Mouse (Mus musculus) intestine, embryonic 14.5 days (tissue): ENCODE results near the gene Adgre4. TPM values are rescaled to one million over a fixed set of nuclear protein-coding genes. Genes with fewer than 3 reads are reported as not detected.
A peak's percentile ranks its signal among the peaks of the same experiment; 100 is the strongest.
"Not testable (repeated sequence)": the region's sequence is repeated elsewhere in the genome, so short reads cannot be mapped to it uniquely, and the experiment has no call there.

ENCODE experiments used
- ATAC-seq: fragments of 200-750 bp; cut with Nextera tagmentation; replicated peaks from 2 replicates; pipeline ENCODE4 v1.8.0; 2017; ENCODE audit warnings: low read depth, moderate number of reproducible peaks, moderate TSS enrichment, moderate library complexity; ENCODE audit not compliant: low FRiP score, low TSS enrichment
- DNase-seq: peaks from one replicate; pipeline ENCODE4 v3.0.0-alpha.2; 2018; ENCODE audit warnings: low spot score
- H3K27ac ChIP-seq: fragments of 300-500 bp; sonication (generic); 2 replicates; pipeline ENCODE4 v1.5.1; 2014; ENCODE audit warnings: low read depth, mild to moderate bottlenecking, control low read depth
- H3K27me3 ChIP-seq: fragments of 300-500 bp; sonication (generic); replicated peaks from 2 replicates; pipeline ENCODE4 v1.6.1; 2014; ENCODE audit warnings: low read length, control low read depth; ENCODE audit not compliant: control insufficient read depth, insufficient read depth
- H3K36me3 ChIP-seq: fragments of 300-500 bp; sonication (generic); 2 replicates; pipeline ENCODE4 v1.6.1; 2014; ENCODE audit warnings: low read length, control low read depth; ENCODE audit not compliant: control insufficient read depth, insufficient read depth
- H3K4me1 ChIP-seq: fragments of 300-500 bp; sonication (generic); replicated peaks from 2 replicates; pipeline ENCODE4 v1.6.1; 2014; ENCODE audit warnings: low read length, control low read depth, mixed read lengths; ENCODE audit not compliant: control insufficient read depth, insufficient read depth
- H3K4me2 ChIP-seq: fragments of 300-500 bp; sonication (generic); 2 replicates; pipeline ENCODE4 v1.6.1; 2014; ENCODE audit warnings: low read length
- H3K4me3 ChIP-seq: fragments of 300-500 bp; sonication (generic); 2 replicates; pipeline ENCODE4 v1.5.1; 2014; ENCODE audit warnings: low read depth, low read length, control low read depth, mixed read lengths
- H3K9ac ChIP-seq: fragments of 300-500 bp; sonication (generic); 2 replicates; pipeline ENCODE4 v1.6.1; 2014; ENCODE audit warnings: mild to moderate bottlenecking, low read length
- H3K9me3 ChIP-seq: fragments of 300-500 bp; sonication (generic); 2 replicates; pipeline ENCODE4 v1.6.1; 2016; ENCODE audit warnings: low read length, control low read depth; ENCODE audit not compliant: control insufficient read depth
- WGBS: fragments of 180-500 bp; shearing (Covaris S2); extraction: QIAGEN DNeasy Blood & Tissue Kit; methylation state at CpG from one replicate; pipeline ENCODE4 v1.1.7; 2014; 5-methylcytosine and 5-hydroxymethylcytosine counted together
- polyA plus RNA-seq: library from polyadenylated mRNA; unstranded; fragments of >200 nt; fragmentation: Nextera tagmentation; extraction: Ambion mirVana; gene quantifications from 2 replicates; pipeline ENCODE4 v1.2.1, GENCODE M21; 2014

Gene Adgre4
- polyA plus RNA-seq, 1 experiment from 2014 or later, result 0.41 TPM

DNA sequence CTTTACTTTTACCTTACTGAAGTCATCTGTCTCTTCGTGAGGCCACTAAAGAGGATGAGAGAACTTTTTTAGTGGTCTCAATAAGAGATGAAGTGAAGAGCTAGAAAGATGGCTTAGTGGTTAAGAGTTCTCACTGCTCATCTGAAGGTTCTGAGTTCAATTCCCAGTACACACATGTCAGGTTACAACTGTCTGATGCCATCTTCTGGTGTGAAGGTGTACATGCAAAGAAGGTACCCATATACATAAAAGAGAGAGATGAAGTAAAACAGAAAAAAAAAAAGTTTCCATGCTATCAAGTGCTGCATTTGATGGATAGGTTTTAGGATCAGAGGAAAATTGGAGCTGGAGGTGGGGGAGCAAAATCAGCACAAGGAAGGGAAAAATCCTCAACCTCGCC is 135.1 kb downstream of the Adgre4 start:
- Histone ChIP-seq H3K27me3 (0 out of 2 replicates have a peak, but pooled peaks cover 12% of the 10 kb centered on the region), H3K4me1 (no peaks in the 10 kb centered on the region), H3K9me3 (no peaks in the 10 kb centered on the region), H3K9ac (no peak overlapping the region), H3K27ac (no peak overlapping the region), H3K4me2 (no peak overlapping the region), H3K36me3 (no peaks in the 10 kb centered on the region), H3K4me3 (no peak overlapping the region)
- ATAC-seq, result no peak
- 62% methylated on average over 2 of the region's 2 CpGs for WGBS
- DNase-seq, result no peak

DNA sequence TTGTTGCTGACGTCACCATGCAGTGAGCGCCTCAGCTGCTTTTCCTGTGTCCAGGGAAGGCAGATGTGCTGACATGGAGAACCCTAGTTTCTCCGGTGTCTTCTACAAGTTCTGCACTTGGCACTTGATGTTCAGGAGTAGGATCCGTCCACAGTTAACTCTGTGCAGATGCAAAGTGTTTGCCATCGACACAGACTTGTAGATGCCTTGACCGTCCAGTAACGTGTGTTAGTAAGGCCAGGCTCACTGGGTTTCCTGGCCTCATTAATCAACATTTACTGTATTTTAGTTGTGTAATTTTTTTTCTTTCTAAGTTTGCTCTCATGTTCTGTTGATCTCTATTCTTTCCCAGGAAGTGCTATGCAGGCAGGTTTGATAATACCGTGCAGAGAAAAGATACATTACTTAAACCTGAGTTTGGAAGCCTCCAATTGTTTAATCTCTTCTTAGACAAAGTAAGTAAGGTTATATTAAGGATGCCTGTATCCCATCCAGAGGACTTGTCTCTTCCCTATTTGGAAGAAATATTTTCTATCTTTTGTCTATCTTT is 142.7 kb downstream of the Adgre4 start:
- not testable (repeated sequence) for H3K4me1 ChIP-seq, ATAC-seq, H3K27me3 ChIP-seq, H3K9me3 ChIP-seq, DNase-seq
- H3K36me3 ChIP-seq, result peaks cover 12% of the 10 kb centered on the region
- WGBS, result 14% methylated on average over 5 of the region's 8 CpGs
- peak overlapping the region; percentile 69; the same call in 1 of the 2 replicates for H3K27ac ChIP-seq
- peak overlapping the region; percentile 44 for H3K9ac ChIP-seq
- H3K4me3 ChIP-seq, result peak overlapping the region; percentile 49
- peak overlapping the region; percentile 54 for H3K4me2 ChIP-seq

DNA sequence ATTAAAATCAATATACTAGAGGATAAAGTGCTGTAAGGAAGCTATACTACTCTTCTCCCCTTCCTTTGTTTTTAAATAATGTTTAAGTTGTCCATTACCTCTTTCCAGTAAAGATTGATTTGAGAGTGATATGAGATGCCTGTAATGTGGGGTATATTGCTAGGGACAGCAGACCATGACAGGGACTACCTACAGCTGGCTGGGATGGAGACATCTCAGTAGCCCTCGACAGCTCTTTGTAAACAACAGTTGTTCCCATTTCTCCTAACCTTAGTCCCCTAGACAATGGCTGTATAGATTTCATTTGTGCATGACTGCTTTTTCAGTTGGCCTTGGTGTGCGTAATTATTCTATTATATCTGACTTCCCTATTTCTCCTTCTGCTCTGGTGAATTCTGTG is 153.3 kb downstream of the Adgre4 start:
- Histone ChIP-seq H3K4me1 (no peaks in the 10 kb centered on the region), H3K36me3 (peaks cover 5% of the 10 kb centered on the region; the same call in 1 of the 2 replicates), H3K9me3 (peaks cover 5% of the 10 kb centered on the region; the same call in 1 of the 2 replicates), H3K9ac (no peak overlapping the region), H3K4me3 (no peak overlapping the region), H3K4me2 (no peak overlapping the region), H3K27ac (no peak overlapping the region), H3K27me3 (no peaks in the 10 kb centered on the region)
- no peak for DNase-seq
- WGBS, result 57% methylated on average over 2 of the region's 2 CpGs
- no peak for ATAC-seq

Other genes starting within 250 kb of the Adgre4 start
- not detected in 2 replicates for gene Vmn2r118, start 124.8 kb upstream of the Adgre4 start, polyA plus RNA-seq
- gene Pot1b, start 37.4 kb upstream of the Adgre4 start, polyA plus RNA-seq, result 6.5 and 7.8 TPM in 2 replicates
- 7.7 and 8.3 TPM in 2 replicates for gene Zfp119a, start 128.9 kb downstream of the Adgre4 start, polyA plus RNA-seq
- gene Zfp959, start 142.1 kb downstream of the Adgre4 start, polyA plus RNA-seq, result 12.3 and 13.1 TPM in 2 replicates
- 4.2 and 5.0 TPM in 2 replicates for gene Zfp119b, start 199.5 kb downstream of the Adgre4 start, polyA plus RNA-seq
- gene Ebi3, start 202.7 kb downstream of the Adgre4 start, polyA plus RNA-seq, result 2.5 and 2.8 TPM in 2 replicates
- 18.6 and 23.6 TPM in 2 replicates for gene Yju2, start 209.1 kb downstream of the Adgre4 start, polyA plus RNA-seq
- 13.2 and 18.3 TPM in 2 replicates for gene Shd, start 220.5 kb downstream of the Adgre4 start, polyA plus RNA-seq
- gene Fsd1, start 236.5 kb downstream of the Adgre4 start, polyA plus RNA-seq, result 16.9 and 18.8 TPM in 2 replicates